Mouse (Mus musculus) forebrain, embryonic 12.5 days (tissue): ENCODE measurements at regions not wholly inside any gene's neighbourhood (a gene's known extent, or its start where the extent isn't known, plus 50 kb on each side); places are given as distances from the start of the nearest gene placed in this dataset.

Experiments
- ATAC-seq: fragments of 200-750 bp; cut with Nextera tagmentation; 2 replicates; pipeline ENCODE4 v1.8.0; 2017; ENCODE audit warnings: moderate TSS enrichment; ENCODE audit not compliant: low FRiP score
- H3K27ac ChIP-seq: fragments of 300-500 bp; sonication (generic); 2 replicates; pipeline ENCODE4 v1.5.1; 2016; ENCODE audit warnings: mild to moderate bottlenecking
- H3K27me3 ChIP-seq: fragments of 300-500 bp; sonication (generic); 2 replicates; pipeline ENCODE4 v1.6.1; 2016; ENCODE audit warnings: mild to moderate bottlenecking
- H3K36me3 ChIP-seq: fragments of 300-500 bp; sonication (generic); replicated peaks from 2 replicates; pipeline ENCODE4 v1.6.1; 2016; ENCODE audit warnings: mild to moderate bottlenecking
- H3K4me1 ChIP-seq: fragments of 300-500 bp; sonication (generic); 2 replicates; pipeline ENCODE4 v1.6.1; 2016
- H3K4me2 ChIP-seq: fragments of 300-500 bp; sonication (generic); 2 replicates; pipeline ENCODE4 v1.6.1; 2016; ENCODE audit warnings: mild to moderate bottlenecking, moderate library complexity
- H3K4me3 ChIP-seq: fragments of 300-500 bp; sonication (generic); replicated peaks from 2 replicates; pipeline ENCODE4 v1.5.1; 2016; ENCODE audit warnings: mild to moderate bottlenecking
- H3K9ac ChIP-seq: fragments of 300-500 bp; sonication (generic); 2 replicates; pipeline ENCODE4 v1.6.1; 2016; ENCODE audit warnings: mild to moderate bottlenecking
- H3K9me3 ChIP-seq: fragments of 300-500 bp; sonication (generic); 2 replicates; pipeline ENCODE4 v1.6.1; 2016
- WGBS: fragments of 180-500 bp; shearing (Covaris S2); methylation state at CpG from one replicate; pipeline ENCODE4 v1.1.7; 2016; 5-methylcytosine and 5-hydroxymethylcytosine counted together

- H3K36me3 ChIP-seq: no peaks in the 10 kb centered on the region
- no peak overlapping the region for H3K27ac ChIP-seq
- no peaks in the 10 kb centered on the region for H3K27me3 ChIP-seq
- H3K4me1 ChIP-seq: no peaks in the 10 kb centered on the region
- H3K4me2 ChIP-seq: no peak overlapping the region
- H3K4me3 ChIP-seq: no peak overlapping the region
- H3K9me3 ChIP-seq: no peaks in the 10 kb centered on the region
- H3K9ac ChIP-seq: no peak overlapping the region
- no peak for ATAC-seq
- 84% methylated on average over 7 of the region's 7 CpGs for WGBS
Measured at GRCm38 (mm10) chr1:77048720-77049406, 466.0 kb downstream of the Epha4 start.

GRCm38 (mm10) chr1:77051239-77051638 lies 463.6 kb downstream of the Epha4 start:
- WGBS: 64% methylated on average over 5 of the region's 5 CpGs
- no peak overlapping the region for H3K4me3 ChIP-seq
- H3K4me1 ChIP-seq: no peaks in the 10 kb centered on the region

DNA sequence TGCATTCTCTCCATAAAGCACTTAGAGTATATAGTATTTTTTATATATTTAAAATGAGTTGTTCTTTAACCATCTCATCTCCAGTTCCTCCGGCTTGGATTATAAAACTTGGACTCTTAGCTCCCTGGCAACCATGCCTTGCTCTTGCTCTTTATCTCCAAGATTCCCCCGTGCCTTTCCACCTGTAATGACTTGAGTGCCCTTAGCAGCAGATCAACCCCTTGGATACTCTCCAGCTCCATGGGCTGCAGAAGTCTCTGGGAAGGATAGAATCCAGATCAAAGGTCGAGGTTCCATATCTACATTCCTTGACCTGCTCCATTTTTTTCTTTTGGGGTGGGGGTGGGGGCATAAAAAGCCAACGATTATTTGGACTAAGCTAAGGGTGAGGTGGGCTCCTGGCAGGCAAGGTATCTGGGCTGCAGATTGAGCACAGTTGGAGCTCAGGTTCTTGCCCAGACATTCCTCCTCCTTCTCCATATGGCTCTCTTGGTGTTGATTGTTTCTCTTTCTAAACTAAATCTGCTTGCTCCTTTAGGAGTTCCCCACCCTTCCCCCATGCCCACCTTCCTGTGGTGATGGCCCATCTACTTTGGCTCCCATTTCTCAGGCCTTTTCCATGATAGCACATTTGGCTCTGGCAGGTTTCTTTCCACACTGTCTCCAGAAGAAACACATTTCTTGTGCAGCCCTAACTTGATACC lies 460.9 kb downstream of the Epha4 start:
- Histone ChIP-seq H3K36me3 (no peaks in the 10 kb centered on the region), H3K27me3 (no peaks in the 10 kb centered on the region), H3K9ac (no peak overlapping the region), H3K4me2 (no peak overlapping the region), H3K4me3 (no peak overlapping the region), H3K27ac (no peak overlapping the region), H3K4me1 (no peaks in the 10 kb centered on the region), H3K9me3 (no peaks in the 10 kb centered on the region)
- ATAC-seq: no peak
- WGBS: 89% methylated on average over 4 of the region's 4 CpGs

More at GRCm38 (mm10) chr1:77051239-77051638, 463.6 kb downstream of the Epha4 start:
- ATAC-seq: no peak
- no peak overlapping the region for H3K9ac ChIP-seq
- no peak overlapping the region for H3K4me2 ChIP-seq
- H3K27ac ChIP-seq: no peak overlapping the region
- no peaks in the 10 kb centered on the region for H3K36me3 ChIP-seq
- no peaks in the 10 kb centered on the region for H3K27me3 ChIP-seq
- no peaks in the 10 kb centered on the region for H3K9me3 ChIP-seq

GRCm38 (mm10) chr1:77062468-77062867 lies 452.4 kb downstream of the Epha4 start:
- WGBS: 86% methylated on average over 3 of the region's 3 CpGs
- H3K27ac ChIP-seq: no peak overlapping the region

GRCm38 (mm10) chr1:77073071-77073470 lies 441.8 kb downstream of the Epha4 start:
- peak overlapping the region; percentile 31; the same call in 1 of the 2 replicates for H3K27ac ChIP-seq
- no peaks in the 10 kb centered on the region for H3K27me3 ChIP-seq
- ATAC-seq: peak; percentile 46; the same call in 1 of the 2 replicates

More at GRCm38 (mm10) chr1:77062468-77062867, 452.4 kb downstream of the Epha4 start:
- H3K4me2 ChIP-seq: no peak overlapping the region
- ATAC-seq: no peak
- no peak overlapping the region for H3K4me3 ChIP-seq
- no peaks in the 10 kb centered on the region for H3K9me3 ChIP-seq
- H3K9ac ChIP-seq: no peak overlapping the region
- H3K36me3 ChIP-seq: no peaks in the 10 kb centered on the region
- no peaks in the 10 kb centered on the region for H3K4me1 ChIP-seq
- no peaks in the 10 kb centered on the region for H3K27me3 ChIP-seq

GRCm38 (mm10) chr1:77074926-77075885 lies 439.7 kb downstream of the Epha4 start:
- peaks cover 17% of the 10 kb centered on the region for H3K4me1 ChIP-seq
- WGBS: 90% methylated on average over 13 of the region's 13 CpGs
- H3K36me3 ChIP-seq: no peaks in the 10 kb centered on the region
- H3K4me2 ChIP-seq: no peak overlapping the region
- no peaks in the 10 kb centered on the region for H3K9me3 ChIP-seq
- ATAC-seq: no peak
- H3K27ac ChIP-seq: no peak overlapping the region
- H3K27me3 ChIP-seq: no peaks in the 10 kb centered on the region
- no peak overlapping the region for H3K9ac ChIP-seq
- no peak overlapping the region for H3K4me3 ChIP-seq

More at GRCm38 (mm10) chr1:77073071-77073470, 441.8 kb downstream of the Epha4 start:
- Histone ChIP-seq H3K4me2 (no peak overlapping the region), H3K4me1 (peaks cover 17% of the 10 kb centered on the region), H3K4me3 (no peak overlapping the region), H3K9ac (no peak overlapping the region), H3K36me3 (no peaks in the 10 kb centered on the region), H3K9me3 (no peaks in the 10 kb centered on the region)
- WGBS: 36% methylated on average over 1 of the region's 1 CpGs

GRCm38 (mm10) chr1:77080767-77081166 lies 434.1 kb downstream of the Epha4 start:
- Histone ChIP-seq H3K9ac (no peak overlapping the region; the same call in 1 of the 2 replicates), H3K27me3 (no peaks in the 10 kb centered on the region), H3K36me3 (no peaks in the 10 kb centered on the region), H3K4me2 (no peak overlapping the region), H3K27ac (no peak overlapping the region), H3K4me1 (peaks cover 26% of the 10 kb centered on the region), H3K4me3 (no peak overlapping the region), H3K9me3 (no peaks in the 10 kb centered on the region)
- peak; percentile 61; the same call in 1 of the 2 replicates for ATAC-seq
- WGBS: 20% methylated on average over 5 of the region's 5 CpGs

DNA sequence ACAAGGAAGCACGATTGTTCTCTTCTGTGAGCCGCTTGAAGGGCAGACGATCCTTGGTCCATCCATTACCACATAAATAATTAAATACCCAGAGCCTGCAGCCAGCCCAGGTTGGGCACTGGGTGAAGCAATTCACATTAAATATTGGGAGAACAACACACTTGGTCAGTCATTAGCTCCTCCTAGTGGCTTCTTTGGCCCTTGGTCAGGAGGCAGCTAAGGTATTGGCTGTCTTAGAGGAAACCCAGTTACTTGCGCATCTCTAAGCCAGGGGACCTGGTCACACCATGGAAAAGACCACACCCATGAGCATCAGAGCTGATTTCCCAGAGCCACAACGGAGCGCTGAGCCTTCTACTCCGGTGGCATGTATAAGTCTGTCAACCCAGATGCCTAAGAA lies 433.2 kb downstream of the Epha4 start:
- Histone ChIP-seq H3K9me3 (no peaks in the 10 kb centered on the region), H3K27ac (no peak overlapping the region), H3K4me1 (peaks cover 26% of the 10 kb centered on the region), H3K4me2 (no peak overlapping the region), H3K9ac (no peak overlapping the region), H3K36me3 (no peaks in the 10 kb centered on the region), H3K27me3 (no peaks in the 10 kb centered on the region), H3K4me3 (no peak overlapping the region)
- no peak for ATAC-seq
- 37% methylated on average over 7 of the region's 7 CpGs for WGBS

DNA sequence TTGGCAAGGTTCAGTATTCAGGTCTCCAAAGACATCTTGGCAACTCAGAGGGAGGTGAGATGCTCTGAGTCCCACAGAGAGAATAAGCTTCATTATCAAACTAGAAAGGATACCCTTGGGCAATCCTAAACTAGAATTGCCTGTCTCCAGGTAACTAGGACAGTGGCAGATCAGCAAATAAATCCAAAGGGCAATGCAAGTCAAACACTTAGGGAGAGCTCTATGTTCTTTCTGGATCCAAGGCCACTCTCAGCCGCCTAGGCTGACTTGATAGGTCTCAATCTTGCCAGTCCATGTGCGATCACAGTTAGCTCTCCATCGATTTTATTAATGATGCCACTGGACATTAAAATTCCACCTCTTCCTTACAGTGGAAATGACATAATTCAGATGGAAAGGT lies 432.5 kb downstream of the Epha4 start:
- Histone ChIP-seq H3K36me3 (no peaks in the 10 kb centered on the region), H3K9me3 (no peaks in the 10 kb centered on the region), H3K9ac (no peak overlapping the region), H3K27ac (no peak overlapping the region), H3K4me2 (no peak overlapping the region), H3K4me3 (no peak overlapping the region), H3K27me3 (no peaks in the 10 kb centered on the region), H3K4me1 (peaks cover 26% of the 10 kb centered on the region)
- 89% methylated on average over 3 of the region's 3 CpGs for WGBS
- no peak for ATAC-seq

GRCm38 (mm10) chr1:77093551-77093950 lies 421.3 kb downstream of the Epha4 start:
- WGBS: 27% methylated on average over 2 of the region's 2 CpGs
- H3K4me3 ChIP-seq: no peak overlapping the region

GRCm38 (mm10) chr1:77101726-77102272 lies 413.1 kb downstream of the Epha4 start:
- Histone ChIP-seq H3K4me2 (peak overlapping the region; percentile 32; the same call in 1 of the 2 replicates), H3K36me3 (no peaks in the 10 kb centered on the region), H3K27me3 (peaks cover 9% of the 10 kb centered on the region), H3K27ac (no peak overlapping the region), H3K9me3 (no peaks in the 10 kb centered on the region), H3K9ac (no peak overlapping the region), H3K4me3 (no peak overlapping the region), H3K4me1 (peaks cover 19% of the 10 kb centered on the region)
- no peak for ATAC-seq
- WGBS: 16% methylated on average over 12 of the region's 12 CpGs

More at GRCm38 (mm10) chr1:77093551-77093950, 421.3 kb downstream of the Epha4 start:
- ATAC-seq: no peak
- no peak overlapping the region for H3K4me2 ChIP-seq
- no peaks in the 10 kb centered on the region for H3K9me3 ChIP-seq
- no peak overlapping the region for H3K9ac ChIP-seq
- no peaks in the 10 kb centered on the region for H3K36me3 ChIP-seq
- H3K27me3 ChIP-seq: peaks cover 3% of the 10 kb centered on the region; the same call in 1 of the 2 replicates
- no peaks in the 10 kb centered on the region for H3K4me1 ChIP-seq
- H3K27ac ChIP-seq: no peak overlapping the region
